Mouse (Mus musculus) embryonic fibroblast, embryonic 13.5 days (primary cell): Measurements from ENCODE around the gene Gm21083.
"Not testable (repeated sequence)": the region's sequence is repeated elsewhere in the genome, so short reads cannot be mapped to it uniquely, and the experiment has no call there.

ENCODE experiments used
- CTCF ChIP-seq: IDR thresholded peaks from 2 replicates; pipeline ENCODE4 v1.5.1; 2011; ENCODE audit warnings: mild to moderate bottlenecking, control low read depth, low read length, moderate library complexity, borderline replicate concordance; ENCODE audit not compliant: insufficient read depth
- POLR2A ChIP-seq: IDR thresholded peaks from 2 replicates; pipeline ENCODE4 v1.6.1; 2011; ENCODE audit warnings: low read depth, mild to moderate bottlenecking, control low read depth, low read length, moderate library complexity

DNA sequence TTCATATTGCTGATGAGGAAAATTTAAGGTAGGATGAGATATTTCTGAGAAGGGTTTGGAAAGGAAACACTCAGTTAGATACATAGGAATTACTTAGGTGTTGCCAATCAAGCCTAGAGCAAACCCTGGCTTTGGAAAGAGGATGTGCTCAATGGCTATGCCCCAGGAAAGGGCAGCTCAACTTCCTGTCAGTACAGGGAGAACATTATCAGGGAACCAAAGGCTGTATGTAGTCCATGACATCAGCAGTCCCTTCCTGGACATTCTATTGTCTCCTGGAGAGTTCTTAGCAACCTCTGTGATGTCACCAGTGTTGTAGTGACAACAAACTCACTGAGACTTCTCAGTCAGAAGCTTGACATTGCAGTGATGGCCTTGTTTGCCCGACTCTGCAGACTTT lies 41.6 kb downstream of the Gm21083 start, which contains the start of gene Speer4d:
- TF ChIP-seq POLR2A, CTCF: not testable (repeated sequence)
